ENCODE assay signal across 8 mouse cellular contexts in genomic region chr11:84066071-84066481, GRCm38 (mm10). TPM values are rescaled to one million over a fixed set of nuclear protein-coding genes. Genes with fewer than 3 reads are reported as not detected.
DNase-seq lines count a peak whose midpoint lies in the region; ATAC-seq and TF ChIP-seq lines count a peak whose summit lies in the region.

No protein-coding gene starts in this region.

- DNase-seq in left cerebral cortex, adult 2 months (ENCODE audit: extremely low spot score in 1 of 2, low spot score in 2 of 2), result no peak
- DNase-seq in left cerebral cortex, postnatal 4 days, result no peak
- DNase-seq in forebrain, postnatal 0 days, result peak; percentile 55
- no peak for DNase-seq in right cerebral cortex, postnatal 4 days
- DNase-seq in ovary, postnatal 14 days (ENCODE audit: low spot score), result no peak

- H3K9ac ChIP-seq in forebrain, postnatal 0 days, result no peak overlapping the region
- H3K9ac ChIP-seq in kidney, embryonic 16.5 days (replicated peaks; ENCODE audit: low read length), result no peak overlapping the region
- H3K9ac ChIP-seq in neural tube, embryonic 14.5 days (replicated peaks; ENCODE audit: low read depth, low read length), result no peak overlapping the region

- peak overlapping the region; percentile 95 for H3K27ac ChIP-seq in left cerebral cortex, adult 2 months
- H3K27ac ChIP-seq in bone marrow macrophage, adult 2 months (ENCODE audit: insufficient read depth, low read depth, low read length), result no peak overlapping the region
- no peak overlapping the region for H3K27ac ChIP-seq in forebrain, postnatal 0 days (ENCODE audit: low read depth, low read length)
- no peak overlapping the region for H3K27ac ChIP-seq in kidney, embryonic 16.5 days (ENCODE audit: low read length)
- no peak overlapping the region for H3K27ac ChIP-seq in neural tube, embryonic 14.5 days (ENCODE audit: low read depth, low read length)

- no peak for TF ChIP-seq POLR2A in bone marrow macrophage, adult 2 months (IDR thresholded peaks at IDR 0.05; ENCODE audit: borderline replicate concordance, low read depth, low read length)

- ATAC-seq in forebrain, postnatal 0 days, result peak; percentile 55; the same call in 1 of the 2 replicates
- no peak for ATAC-seq in kidney, embryonic 16.5 days (ENCODE audit: low FRiP score, low TSS enrichment)
- no peak for ATAC-seq in neural tube, embryonic 14.5 days (ENCODE audit: low read depth)

- no peaks in the 10 kb centered on the region for H3K9me3 ChIP-seq in forebrain, postnatal 0 days (ENCODE audit: low read length)
- no peaks in the 10 kb centered on the region for H3K9me3 ChIP-seq in kidney, embryonic 16.5 days (ENCODE audit: low read length)
- no peaks in the 10 kb centered on the region for H3K9me3 ChIP-seq in neural tube, embryonic 14.5 days (ENCODE audit: control insufficient read depth, low read length)

- H3K27me3 ChIP-seq in forebrain, postnatal 0 days (ENCODE audit: insufficient read depth, low read length), result peaks cover 5% of the 10 kb centered on the region
- H3K27me3 ChIP-seq in kidney, embryonic 16.5 days (ENCODE audit: insufficient read depth, low read length), result peaks cover 10% of the 10 kb centered on the region; the same call in 1 of the 2 replicates
- H3K27me3 ChIP-seq in neural tube, embryonic 14.5 days (ENCODE audit: control insufficient read depth, insufficient read depth, low read length), result peaks cover 4% of the 10 kb centered on the region; the same call in 1 of the 2 replicates

- peak overlapping the region; percentile 26; the same call in 1 of the 2 replicates for H3K4me2 ChIP-seq in forebrain, postnatal 0 days (ENCODE audit: low read depth)
- H3K4me2 ChIP-seq in kidney, embryonic 16.5 days (replicated peaks; ENCODE audit: low read depth, low read length), result peak overlapping the region; percentile 37
- H3K4me2 ChIP-seq in neural tube, embryonic 14.5 days (ENCODE audit: low read depth, low read length), result 0 out of 2 replicates have a peak overlapping the region, but pooled peaks have one; percentile 2

- peak overlapping the region; percentile 74 for H3K4me3 ChIP-seq in left cerebral cortex, adult 2 months
- no peak overlapping the region for H3K4me3 ChIP-seq in bone marrow macrophage, adult 2 months (ENCODE audit: insufficient read depth, low read length)
- H3K4me3 ChIP-seq in forebrain, postnatal 0 days (ENCODE audit: low read depth, low read length), result 0 out of 2 replicates have a peak overlapping the region, but pooled peaks have one; percentile 5
- H3K4me3 ChIP-seq in kidney, embryonic 16.5 days (ENCODE audit: low read length), result peak overlapping the region; percentile 10
- H3K4me3 ChIP-seq in neural tube, embryonic 14.5 days (ENCODE audit: low read depth, low read length), result no peak overlapping the region

- H3K4me1 ChIP-seq in bone marrow macrophage, adult 2 months (ENCODE audit: control insufficient read depth, insufficient read depth, low read length), result peaks cover 13% of the 10 kb centered on the region; the same call in 1 of the 2 replicates
- peaks cover 14% of the 10 kb centered on the region for H3K4me1 ChIP-seq in forebrain, postnatal 0 days (ENCODE audit: insufficient read depth)
- H3K4me1 ChIP-seq in kidney, embryonic 16.5 days (ENCODE audit: insufficient read depth, low read length), result peaks cover 23% of the 10 kb centered on the region
- H3K4me1 ChIP-seq in neural tube, embryonic 14.5 days (ENCODE audit: control insufficient read depth, insufficient read depth, low read length), result peaks cover 3% of the 10 kb centered on the region; the same call in 1 of the 2 replicates

- peak; percentile 53 for TF ChIP-seq CTCF in left cerebral cortex, adult 2 months (IDR thresholded peaks at IDR 0.05)
- TF ChIP-seq CTCF in bone marrow macrophage, adult 2 months (IDR thresholded peaks at IDR 0.05; ENCODE audit: low read depth, low read length), result 0 out of 2 replicates have a peak, but pooled peaks have one; percentile 7
- TF ChIP-seq CTCF in forebrain, postnatal 0 days (IDR thresholded peaks at IDR 0.05; ENCODE audit: low read depth), result peak; percentile 71

- intact Hi-C loops in left cerebral cortex, adult 2 months (cut with DNase I), result loop anchor here (2.0 kb wide), 1 partner anchor 63 kb away; the partner anchor contains the start of genes Acaca and Tada2a
- intact Hi-C loops in left cerebral cortex, postnatal 4 days (cut with DNase I), result loop anchor here (5.0 kb wide), 1 partner anchor 54 kb away; no protein-coding TSS in a partner anchor

- WGBS in forebrain, postnatal 0 days, result 10% methylated on average over 11 of the region's 11 CpGs
- WGBS in kidney, embryonic 16.5 days, result 3% methylated on average over 11 of the region's 11 CpGs
- 3% methylated on average over 11 of the region's 11 CpGs for WGBS in neural tube, embryonic 14.5 days

- no peaks in the 10 kb centered on the region for H3K36me3 ChIP-seq in forebrain, postnatal 0 days (ENCODE audit: insufficient read depth)
- H3K36me3 ChIP-seq in kidney, embryonic 16.5 days (ENCODE audit: insufficient read depth, low read length), result no peaks in the 10 kb centered on the region
- H3K36me3 ChIP-seq in neural tube, embryonic 14.5 days (ENCODE audit: control insufficient read depth, insufficient read depth, low read length), result no peaks in the 10 kb centered on the region

RNA-seq across cellular contexts. Expression of gene Dusp14, which starts 3.0 kb away (rescaled TPM):
- total RNA-seq in left cerebral cortex, adult 2 months (2021), result 10 to 100 TPM; 80.7 to 92.7 TPM
- total RNA-seq in left cerebral cortex, postnatal 4 days (2021), result 1 to 10 TPM; 6.3 to 7.1 TPM
- not detected in 2 replicates for polyA plus RNA-seq in bone marrow macrophage, adult 2 months (2012; ENCODE audit: insufficient read depth, insufficient read length, missing spikeins)
- 15.1 and 15.4 TPM in 2 replicates for total RNA-seq in forebrain, postnatal 0 days (2014; rRNA removed)
- polyA plus RNA-seq in forebrain, postnatal 0 days (2015; fragmentation: Nextera tagmentation; extraction: Ambion mirVana), result 19.4 and 21.6 TPM in 2 replicates
- polyA plus RNA-seq in kidney, embryonic 16.5 days (2015; fragmentation: Nextera tagmentation; extraction: Ambion mirVana), result 45.4 and 54.6 TPM in 2 replicates
- polyA plus RNA-seq in neural tube, embryonic 14.5 days (2014; fragmentation: Nextera tagmentation; extraction: Ambion mirVana), result 6.9 and 7.6 TPM in 2 replicates

Comparison
In these comparisons a context has a peak if more than half of its experiments do, and no peak if none do; other contexts are left out.
1. H3K4me3 ChIP-seq: peak in left cerebral cortex, adult 2 months (single experiment), forebrain, postnatal 0 days (single experiment) and kidney, embryonic 16.5 days (single experiment); none in bone marrow macrophage, adult 2 months (single experiment) and neural tube, embryonic 14.5 days (single experiment).
2. CTCF ChIP-seq: peak in every context shown above with its lines; median percentile 71 in forebrain, postnatal 0 days; 53 in left cerebral cortex, adult 2 months; 7 in bone marrow macrophage, adult 2 months.
3. Peak in every context shown above with its lines, with median percentiles within 50 percentile points of each other: H3K4me2 ChIP-seq.